Mouse (Mus musculus) stomach, embryonic 15.5 days (tissue): ENCODE measurements at regions not wholly inside any gene's neighbourhood (a gene's known extent, or its start where the extent isn't known, plus 50 kb on each side); places are given as distances from the start of the nearest gene placed in this dataset.
"Not testable (repeated sequence)": the region's sequence is repeated elsewhere in the genome, so short reads cannot be mapped to it uniquely, and the experiment has no call there.

Experiments
- ATAC-seq: fragments of 200-750 bp; cut with Nextera tagmentation; 2 replicates; pipeline ENCODE4 v1.8.0; 2017; ENCODE audit warnings: low read depth, moderate number of reproducible peaks, moderate TSS enrichment; ENCODE audit not compliant: insufficient read depth, low FRiP score
- H3K27ac ChIP-seq: fragments of 300-500 bp; sonication (generic); 2 replicates; pipeline ENCODE4 v1.5.1; 2015; ENCODE audit warnings: mild to moderate bottlenecking, inconsistent platforms
- H3K27me3 ChIP-seq: fragments of 300-500 bp; sonication (generic); replicated peaks from 2 replicates; pipeline ENCODE4 v1.6.1; 2015; ENCODE audit warnings: inconsistent platforms
- H3K36me3 ChIP-seq: fragments of 300-500 bp; sonication (generic); 2 replicates; pipeline ENCODE4 v1.6.1; 2015; ENCODE audit warnings: inconsistent platforms
- H3K4me1 ChIP-seq: fragments of 300-500 bp; sonication (generic); 2 replicates; pipeline ENCODE4 v1.6.1; 2015; ENCODE audit warnings: inconsistent platforms
- H3K4me2 ChIP-seq: fragments of 300-500 bp; sonication (generic); 2 replicates; pipeline ENCODE4 v1.6.1; 2015; ENCODE audit warnings: mild to moderate bottlenecking, inconsistent platforms
- H3K4me3 ChIP-seq: fragments of 300-500 bp; sonication (generic); replicated peaks from 2 replicates; pipeline ENCODE4 v1.5.1; 2015; ENCODE audit warnings: inconsistent platforms
- H3K9ac ChIP-seq: fragments of 300-500 bp; sonication (generic); 2 replicates; pipeline ENCODE4 v1.6.1; 2015; ENCODE audit warnings: inconsistent platforms
- H3K9me3 ChIP-seq: fragments of 300-500 bp; sonication (generic); 2 replicates; pipeline ENCODE4 v1.6.1; 2016; ENCODE audit warnings: inconsistent platforms
- WGBS: fragments of 180-500 bp; shearing (Covaris S2); methylation state at CpG from one replicate; pipeline ENCODE4 v1.1.7; 2015; 5-methylcytosine and 5-hydroxymethylcytosine counted together

DNA sequence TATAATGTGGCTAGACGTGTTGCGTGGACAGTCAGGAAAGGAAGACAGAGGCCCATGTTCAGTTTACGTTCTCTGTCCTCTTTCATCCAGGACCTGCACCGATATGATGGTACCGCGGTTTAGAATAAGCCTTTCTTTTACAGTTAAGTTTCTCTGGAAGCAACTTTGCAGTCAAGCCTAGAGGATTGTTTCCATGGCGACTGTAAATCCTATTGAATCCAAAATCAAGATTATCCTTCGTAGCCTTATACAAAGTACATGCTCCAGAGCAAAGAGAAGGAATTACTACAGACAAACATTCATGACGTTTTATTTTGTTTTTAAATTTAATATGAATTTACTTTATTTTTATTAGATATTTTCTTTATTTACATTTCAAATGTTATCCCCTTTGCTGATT, 798.6 kb downstream of the Robo2 start:
- no peak overlapping the region for H3K4me3 ChIP-seq
- no peaks in the 10 kb centered on the region for H3K27me3 ChIP-seq
- H3K4me1 ChIP-seq = no peaks in the 10 kb centered on the region
- H3K36me3 ChIP-seq = no peaks in the 10 kb centered on the region
- H3K27ac ChIP-seq = no peak overlapping the region
- H3K9me3 ChIP-seq = no peaks in the 10 kb centered on the region
- H3K9ac ChIP-seq = no peak overlapping the region
- 92% methylated on average over 9 of the region's 9 CpGs for WGBS
- H3K4me2 ChIP-seq = no peak overlapping the region
- no peak for ATAC-seq

DNA sequence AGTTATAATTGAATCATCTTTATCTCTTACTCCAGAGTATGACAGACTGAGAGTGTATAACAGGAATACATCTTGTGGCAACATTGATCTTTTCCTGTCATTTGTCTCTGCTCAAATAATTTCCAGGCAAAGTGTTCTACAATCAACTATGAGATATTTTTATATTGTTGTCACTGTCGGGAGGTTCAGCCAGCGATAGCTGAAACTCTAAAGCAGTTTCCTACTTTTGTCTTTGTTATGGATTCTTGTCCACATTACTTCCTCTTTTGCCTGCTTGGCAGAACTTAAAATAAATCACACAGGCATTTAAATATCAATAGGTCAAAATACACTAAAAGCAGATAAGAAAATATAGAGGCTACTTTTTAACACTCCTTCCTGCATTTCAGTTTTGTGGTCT, 820.2 kb downstream of the Robo2 start:
- Histone ChIP-seq H3K4me1 (no peaks in the 10 kb centered on the region), H3K4me2 (no peak overlapping the region), H3K9ac (no peak overlapping the region), H3K27ac (no peak overlapping the region), H3K4me3 (no peak overlapping the region), H3K27me3 (no peaks in the 10 kb centered on the region), H3K36me3 (no peaks in the 10 kb centered on the region), H3K9me3 (no peaks in the 10 kb centered on the region)
- no peak for ATAC-seq
- 24% methylated on average over 2 of the region's 2 CpGs for WGBS

DNA sequence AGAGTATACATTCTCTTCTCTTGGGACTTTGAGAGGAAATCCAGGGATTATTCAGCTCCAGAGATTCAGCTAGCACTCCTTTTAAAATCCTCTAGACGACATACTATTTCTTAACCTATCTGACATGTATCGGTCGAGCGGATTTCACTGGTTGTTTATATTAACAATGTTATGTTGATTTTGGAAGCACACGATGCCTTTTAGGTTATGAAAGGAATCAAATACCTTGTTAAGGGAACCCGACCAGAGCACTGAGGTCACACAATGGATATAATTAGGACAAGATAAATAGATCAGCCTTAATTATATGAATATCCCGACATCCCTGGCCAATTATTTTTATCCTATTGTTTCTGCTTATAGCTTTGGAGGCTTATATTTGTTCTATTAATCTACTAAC, 850.4 kb downstream of the Robo2 start:
- no peaks in the 10 kb centered on the region for H3K4me1 ChIP-seq
- no peak overlapping the region for H3K27ac ChIP-seq
- H3K27me3 ChIP-seq = no peaks in the 10 kb centered on the region
- H3K9ac ChIP-seq = no peak overlapping the region
- no peak for ATAC-seq
- H3K4me3 ChIP-seq = no peak overlapping the region
- H3K36me3 ChIP-seq = no peaks in the 10 kb centered on the region
- H3K9me3 ChIP-seq = no peaks in the 10 kb centered on the region
- H3K4me2 ChIP-seq = no peak overlapping the region
- 52% methylated on average over 7 of the region's 7 CpGs for WGBS

- Histone ChIP-seq H3K27ac (no peak overlapping the region), H3K4me3 (no peak overlapping the region), H3K9me3 (no peaks in the 10 kb centered on the region), H3K4me2 (no peak overlapping the region), H3K9ac (no peak overlapping the region), H3K36me3 (no peaks in the 10 kb centered on the region), H3K27me3 (no peaks in the 10 kb centered on the region), H3K4me1 (no peaks in the 10 kb centered on the region)
- ATAC-seq = no peak
- WGBS = 80% methylated on average over 4 of the region's 4 CpGs
These were observed 854.7 kb downstream of the Robo2 start for GRCm38 (mm10) chr16:73556940-73557339.

DNA sequence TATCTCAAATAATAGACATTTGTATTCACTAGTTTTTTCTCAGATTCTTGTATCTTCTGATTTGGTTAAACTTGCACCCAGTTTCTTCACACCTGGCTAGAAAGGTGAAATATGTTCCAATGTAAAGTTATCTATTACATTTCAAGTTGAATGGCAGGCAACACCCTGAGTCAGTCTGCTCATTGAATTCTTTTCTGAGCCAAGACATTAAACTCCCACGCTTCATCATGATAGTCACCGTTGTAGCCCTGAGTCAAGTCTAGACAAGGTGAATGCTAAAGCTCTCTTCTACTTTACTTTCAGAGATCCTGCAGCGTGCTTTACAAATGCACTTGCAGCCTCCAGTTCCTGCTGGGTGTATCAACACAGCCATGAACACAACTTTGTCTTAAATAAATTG, 868.0 kb downstream of the Robo2 start:
- H3K4me3 ChIP-seq = no peak overlapping the region
- H3K27me3 ChIP-seq = no peaks in the 10 kb centered on the region
- H3K4me1 ChIP-seq = no peaks in the 10 kb centered on the region
- WGBS = 75% methylated on average over 3 of the region's 3 CpGs
- no peak overlapping the region for H3K4me2 ChIP-seq
- H3K36me3 ChIP-seq = no peaks in the 10 kb centered on the region
- no peaks in the 10 kb centered on the region for H3K9me3 ChIP-seq
- ATAC-seq = no peak
- no peak overlapping the region for H3K9ac ChIP-seq
- no peak overlapping the region for H3K27ac ChIP-seq

DNA sequence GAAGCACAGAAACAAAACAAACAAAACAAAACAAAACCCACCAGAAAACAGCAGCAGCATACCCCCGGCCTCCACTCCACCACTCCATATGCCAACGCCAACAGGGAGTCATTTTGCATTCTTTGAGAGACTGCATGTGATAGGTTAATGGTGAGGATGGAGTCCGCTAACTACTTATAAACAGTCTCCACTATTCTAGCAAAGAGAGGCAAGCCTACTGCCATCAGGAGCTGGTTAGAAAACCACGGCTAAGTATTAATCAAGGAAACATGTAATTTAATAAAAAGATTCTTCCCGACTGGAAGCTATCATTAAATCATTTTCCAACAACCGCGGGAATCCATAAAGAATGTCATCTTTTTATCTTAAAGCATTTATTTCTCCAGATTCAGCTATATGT, 873.6 kb downstream of the Robo2 start:
- Histone ChIP-seq H3K4me2 (no peak overlapping the region), H3K4me3 (no peak overlapping the region), H3K4me1 (no peaks in the 10 kb centered on the region), H3K9ac (no peak overlapping the region), H3K27me3 (no peaks in the 10 kb centered on the region), H3K27ac (no peak overlapping the region), H3K36me3 (no peaks in the 10 kb centered on the region), H3K9me3 (no peaks in the 10 kb centered on the region)
- WGBS = 85% methylated on average over 7 of the region's 7 CpGs
- no peak for ATAC-seq

GRCm38 (mm10) chr16:73537541-73537940, 874.1 kb downstream of the Robo2 start:
- H3K4me2 ChIP-seq = no peak overlapping the region
- no peak overlapping the region for H3K27ac ChIP-seq
- no peaks in the 10 kb centered on the region for H3K36me3 ChIP-seq
- no peak overlapping the region for H3K4me3 ChIP-seq
- H3K4me1 ChIP-seq = no peaks in the 10 kb centered on the region
- H3K9me3 ChIP-seq = no peaks in the 10 kb centered on the region
- ATAC-seq = no peak
- no peak overlapping the region for H3K9ac ChIP-seq
- H3K27me3 ChIP-seq = no peaks in the 10 kb centered on the region
- WGBS = 85% methylated on average over 7 of the region's 7 CpGs

DNA sequence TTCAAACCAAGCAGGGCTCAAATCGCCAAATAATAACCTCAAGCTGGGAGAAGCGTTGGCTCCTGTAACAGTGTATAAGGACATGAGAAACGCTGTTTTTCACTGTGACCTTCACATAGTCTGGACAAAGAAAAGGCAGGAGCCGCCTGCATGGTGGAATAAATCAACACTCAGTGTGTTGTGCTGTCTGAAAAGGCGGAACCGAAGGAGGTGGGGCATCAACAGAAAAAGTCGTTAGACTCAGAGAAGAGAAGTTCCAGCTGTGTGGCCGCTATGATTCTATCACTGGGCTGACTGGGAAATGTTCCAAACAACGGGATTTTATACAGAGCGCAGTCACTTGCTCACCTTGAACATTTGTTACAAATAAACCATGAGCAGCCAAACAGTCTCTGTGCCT, 881.4 kb downstream of the Robo2 start:
- H3K27me3 ChIP-seq = no peaks in the 10 kb centered on the region
- H3K4me3 ChIP-seq = peak overlapping the region; percentile 15
- no peak for ATAC-seq
- H3K27ac ChIP-seq = no peak overlapping the region
- WGBS = 32% methylated on average over 10 of the region's 10 CpGs
- no peak overlapping the region for H3K9ac ChIP-seq
- no peaks in the 10 kb centered on the region for H3K4me1 ChIP-seq
- H3K9me3 ChIP-seq = no peaks in the 10 kb centered on the region
- H3K4me2 ChIP-seq = peak overlapping the region; percentile 38; the same call in 1 of the 2 replicates
- no peaks in the 10 kb centered on the region for H3K36me3 ChIP-seq

DNA sequence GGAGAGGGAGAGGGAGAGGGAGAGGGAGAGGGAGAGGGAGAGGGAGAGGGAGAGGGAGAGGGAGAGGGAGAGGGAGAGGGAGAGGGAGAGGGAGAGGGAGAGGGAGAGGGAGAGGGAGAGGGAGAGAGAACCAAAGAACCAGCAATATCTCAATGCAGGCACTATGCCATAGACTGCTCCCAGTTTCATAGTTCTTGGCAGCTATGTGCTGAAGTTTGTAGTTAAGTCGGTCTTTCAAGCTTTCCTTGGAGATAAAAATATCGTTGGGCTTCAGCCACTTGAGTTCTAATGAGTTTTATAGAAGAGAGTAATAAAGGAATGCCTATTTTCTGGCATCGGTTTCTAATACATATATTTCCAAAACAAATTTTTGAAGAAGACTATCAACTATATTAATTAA, 888.7 kb downstream of the Robo2 start:
- not testable (repeated sequence) for H3K9ac ChIP-seq, H3K9me3 ChIP-seq, H3K4me3 ChIP-seq, H3K27ac ChIP-seq, H3K4me1 ChIP-seq, H3K36me3 ChIP-seq, ATAC-seq, H3K27me3 ChIP-seq, H3K4me2 ChIP-seq
- WGBS = 65% methylated on average over 3 of the region's 3 CpGs

GRCm38 (mm10) chr16:73504759-73505158, 906.9 kb downstream of the Robo2 start:
- H3K27me3 ChIP-seq = no peaks in the 10 kb centered on the region
- ATAC-seq = no peak

GRCm38 (mm10) chr16:73498636-73499208, 912.9 kb downstream of the Robo2 start:
- no peak overlapping the region for H3K9ac ChIP-seq
- H3K36me3 ChIP-seq = no peaks in the 10 kb centered on the region
- H3K27ac ChIP-seq = no peak overlapping the region
- 90% methylated on average over 1 of the region's 1 CpGs for WGBS
- H3K27me3 ChIP-seq = no peaks in the 10 kb centered on the region
- no peak overlapping the region for H3K4me3 ChIP-seq
- no peak overlapping the region for H3K4me2 ChIP-seq
- no peaks in the 10 kb centered on the region for H3K4me1 ChIP-seq
- no peaks in the 10 kb centered on the region for H3K9me3 ChIP-seq
- no peak for ATAC-seq

More at GRCm38 (mm10) chr16:73504759-73505158, 906.9 kb downstream of the Robo2 start:
- Histone ChIP-seq H3K9me3 (no peaks in the 10 kb centered on the region), H3K4me2 (no peak overlapping the region), H3K27ac (no peak overlapping the region), H3K4me3 (no peak overlapping the region), H3K9ac (no peak overlapping the region), H3K4me1 (no peaks in the 10 kb centered on the region), H3K36me3 (no peaks in the 10 kb centered on the region)

DNA sequence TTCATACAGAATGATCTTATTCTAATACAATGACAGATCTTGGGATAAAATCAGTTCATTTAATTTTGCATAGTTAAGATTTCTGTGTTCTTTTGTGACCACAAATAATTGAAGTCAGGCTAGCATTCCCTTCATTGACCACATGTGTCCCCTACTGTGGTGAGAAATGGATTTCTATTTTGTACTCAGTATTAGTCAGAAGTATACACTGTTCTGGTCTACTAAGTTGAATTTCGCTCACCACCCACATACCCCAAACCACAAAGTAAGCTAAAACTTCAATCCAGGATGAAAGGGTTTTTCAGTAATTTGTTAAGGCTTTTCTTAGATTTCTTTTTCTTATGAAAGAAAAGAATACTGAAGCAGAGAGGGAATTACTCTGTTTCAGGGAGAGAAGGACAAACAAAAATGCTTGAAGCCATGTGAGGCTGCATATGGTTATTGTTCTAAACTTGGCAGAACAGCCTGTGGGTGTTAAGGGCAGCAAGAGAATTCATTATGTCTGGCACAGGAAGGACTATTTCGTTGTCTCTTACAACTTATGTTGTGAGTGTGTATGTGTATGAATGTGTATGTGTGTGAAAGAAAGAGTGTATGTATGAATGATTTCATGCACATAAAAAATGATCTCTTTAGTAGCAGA, 928.3 kb downstream of the Robo2 start:
- H3K27me3 ChIP-seq = no peaks in the 10 kb centered on the region
- no peak overlapping the region for H3K27ac ChIP-seq
- H3K4me2 ChIP-seq = no peak overlapping the region
- 76% methylated on average over 2 of the region's 2 CpGs for WGBS
- H3K9ac ChIP-seq = no peak overlapping the region
- no peaks in the 10 kb centered on the region for H3K9me3 ChIP-seq
- ATAC-seq = no peak
- H3K4me1 ChIP-seq = no peaks in the 10 kb centered on the region
- H3K36me3 ChIP-seq = no peaks in the 10 kb centered on the region
- H3K4me3 ChIP-seq = no peak overlapping the region

DNA sequence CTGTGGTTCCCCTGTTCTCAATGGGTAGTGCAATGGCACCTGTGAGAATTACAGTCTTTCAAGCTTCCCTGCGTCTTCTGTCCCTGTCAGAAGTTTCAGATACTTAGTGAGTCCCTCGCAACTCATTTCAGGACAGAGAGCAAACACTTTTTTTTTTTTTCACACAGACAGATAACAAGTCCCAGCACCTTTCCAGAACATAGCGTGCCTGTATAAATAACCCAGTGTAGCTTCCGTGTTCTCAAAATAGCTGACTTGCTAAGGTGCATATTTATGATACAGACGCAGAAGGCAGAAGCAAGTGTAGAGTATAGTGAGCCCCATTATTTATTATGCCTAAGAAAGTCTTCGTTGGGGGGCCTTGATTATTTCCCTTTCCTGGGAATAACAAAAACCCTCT, 929.4 kb downstream of the Robo2 start:
- no peaks in the 10 kb centered on the region for H3K4me1 ChIP-seq
- no peak overlapping the region for H3K9ac ChIP-seq
- H3K4me3 ChIP-seq = no peak overlapping the region
- no peak for ATAC-seq
- no peak overlapping the region for H3K27ac ChIP-seq
- 51% methylated on average over 6 of the region's 6 CpGs for WGBS
- H3K4me2 ChIP-seq = no peak overlapping the region
- H3K9me3 ChIP-seq = no peaks in the 10 kb centered on the region
- no peaks in the 10 kb centered on the region for H3K27me3 ChIP-seq
- no peaks in the 10 kb centered on the region for H3K36me3 ChIP-seq
